ENCODE assay signal across 8 mouse cellular contexts in genomic region chr3:129901271-129901809, GRCm38 (mm10). TPM values are rescaled to one million over a fixed set of nuclear protein-coding genes. Genes with fewer than 3 reads are reported as not detected.
DNase-seq lines count a peak whose midpoint lies in the region; ATAC-seq and TF ChIP-seq lines count a peak whose summit lies in the region.

Gene Casp6 (plus strand): TSS chr3:129901425.

- H3K4me3 ChIP-seq in bone marrow, adult 2 months (replicated peaks; ENCODE audit: control insufficient read depth, low read depth, low read length): peak within 1 kb of the TSS; percentile 89
- peak within 1 kb of the TSS; percentile 65 for H3K4me3 ChIP-seq in embryonic facial prominence, embryonic 15.5 days (replicated peaks)
- peak within 1 kb of the TSS; percentile 72 for H3K4me3 ChIP-seq in limb, embryonic 13.5 days
- H3K4me3 ChIP-seq in midbrain, embryonic 14.5 days (replicated peaks; ENCODE audit: low read depth, low read length): peak within 1 kb of the TSS; percentile 52
- peak within 1 kb of the TSS; percentile 90 for H3K4me3 ChIP-seq in spleen, adult 2 months (ENCODE audit: extremely low read depth, insufficient read depth, insufficient read length)

- TF ChIP-seq POLR2A in bone marrow, adult 2 months (IDR thresholded peaks at IDR 0.05; ENCODE audit: borderline replicate concordance, control insufficient read depth, low read depth, low read length): peak; percentile 48; the same call in 1 of the 2 replicates
- no peak for TF ChIP-seq POLR2A in spleen, adult 2 months (IDR thresholded peaks at IDR 0.05; ENCODE audit: low read depth, low read length)

- H3K9ac ChIP-seq in embryonic facial prominence, embryonic 15.5 days: peak within 1 kb of the TSS; percentile 69
- peak within 1 kb of the TSS; percentile 82 for H3K9ac ChIP-seq in limb, embryonic 13.5 days
- peak within 1 kb of the TSS; percentile 51 for H3K9ac ChIP-seq in midbrain, embryonic 14.5 days (replicated peaks; ENCODE audit: low read length)

- H3K4me2 ChIP-seq in embryonic facial prominence, embryonic 15.5 days (replicated peaks): peak within 1 kb of the TSS; percentile 70
- H3K4me2 ChIP-seq in limb, embryonic 13.5 days (replicated peaks): peak within 1 kb of the TSS; percentile 77
- peak within 1 kb of the TSS; percentile 70 for H3K4me2 ChIP-seq in midbrain, embryonic 14.5 days (ENCODE audit: low read length)

- DNase-seq in A20 (ENCODE audit: low read depth, low spot score): peak; percentile 85
- DNase-seq in heart, adult 9 months (ENCODE audit: low spot score in 2 of 2): peak; percentile 76 to 79
- peak; percentile 80 to 81 for DNase-seq in kidney, adult 8-10 months
- DNase-seq in midbrain, embryonic 14.5 days: peak; percentile 80
- DNase-seq in spleen, adult 2 months (ENCODE audit: low read depth in 1 of 2, low spot score in 2 of 2): peak; percentile 51 to 91

- ATAC-seq in embryonic facial prominence, embryonic 15.5 days (ENCODE audit: insufficient number of reproducible peaks, low FRiP score, low TSS enrichment, low read depth): peak; percentile 96
- peak; percentile 96 for ATAC-seq in limb, embryonic 13.5 days (ENCODE audit: low FRiP score, low read depth)
- peak; percentile 89 for ATAC-seq in midbrain, embryonic 14.5 days (ENCODE audit: low FRiP score, low TSS enrichment)

- no peaks in the 10 kb centered on the region for H3K9me3 ChIP-seq in embryonic facial prominence, embryonic 15.5 days (replicated peaks)
- H3K9me3 ChIP-seq in limb, embryonic 13.5 days: no peaks in the 10 kb centered on the region
- no peaks in the 10 kb centered on the region for H3K9me3 ChIP-seq in midbrain, embryonic 14.5 days (ENCODE audit: control insufficient read depth, low read length)

- H3K27ac ChIP-seq in bone marrow, adult 2 months (ENCODE audit: control insufficient read depth, insufficient read depth, low read depth, low read length, poor library complexity): no peak within 1 kb of the TSS
- H3K27ac ChIP-seq in embryonic facial prominence, embryonic 15.5 days (replicated peaks): peak within 1 kb of the TSS; percentile 77
- peak within 1 kb of the TSS; percentile 69 for H3K27ac ChIP-seq in limb, embryonic 13.5 days
- no peak within 1 kb of the TSS for H3K27ac ChIP-seq in midbrain, embryonic 14.5 days (replicated peaks; ENCODE audit: low read depth, low read length)
- H3K27ac ChIP-seq in spleen, adult 2 months (ENCODE audit: insufficient read depth, low read length): peak within 1 kb of the TSS; percentile 54

- H3K27me3 ChIP-seq in embryonic facial prominence, embryonic 15.5 days: no peaks in the 10 kb centered on the region
- no peaks in the 10 kb centered on the region for H3K27me3 ChIP-seq in limb, embryonic 13.5 days
- no peaks in the 10 kb centered on the region for H3K27me3 ChIP-seq in midbrain, embryonic 14.5 days (ENCODE audit: control insufficient read depth, insufficient read depth, low read length)
- no peaks in the 10 kb centered on the region for H3K27me3 ChIP-seq in spleen, adult 2 months (ENCODE audit: control insufficient read depth, insufficient read depth, low read length)

- under 1% methylated on average over 34 of the region's 34 CpGs for WGBS in bone marrow, adult 2 months
- under 1% methylated on average over 34 of the region's 34 CpGs for WGBS in embryonic facial prominence, embryonic 15.5 days
- under 1% methylated on average over 34 of the region's 34 CpGs for WGBS in limb, embryonic 13.5 days
- under 1% methylated on average over 34 of the region's 34 CpGs for WGBS in midbrain, embryonic 14.5 days
- WGBS in spleen, adult 2 months: under 1% methylated on average over 34 of the region's 34 CpGs

- H3K4me1 ChIP-seq in bone marrow, adult 2 months (ENCODE audit: control insufficient read depth, insufficient read depth, low read length): peaks cover 1% of the 10 kb centered on the region; the same call in 1 of the 2 replicates
- peaks cover 15% of the 10 kb centered on the region for H3K4me1 ChIP-seq in embryonic facial prominence, embryonic 15.5 days
- peaks cover 22% of the 10 kb centered on the region for H3K4me1 ChIP-seq in limb, embryonic 13.5 days
- 0 out of 2 replicates have a peak, but pooled peaks cover 11% of the 10 kb centered on the region for H3K4me1 ChIP-seq in midbrain, embryonic 14.5 days (ENCODE audit: control insufficient read depth, insufficient read depth, low read length)
- peaks cover 15% of the 10 kb centered on the region; the same call in 1 of the 2 replicates for H3K4me1 ChIP-seq in spleen, adult 2 months (ENCODE audit: control insufficient read depth, insufficient read depth, insufficient read length)

- H3K36me3 ChIP-seq in embryonic facial prominence, embryonic 15.5 days: peaks cover 5% of the 10 kb centered on the region; the same call in 1 of the 2 replicates
- H3K36me3 ChIP-seq in limb, embryonic 13.5 days: peaks cover 13% of the 10 kb centered on the region
- no peaks in the 10 kb centered on the region for H3K36me3 ChIP-seq in midbrain, embryonic 14.5 days (ENCODE audit: control insufficient read depth, insufficient read depth, low read length)
- H3K36me3 ChIP-seq in spleen, adult 2 months (ENCODE audit: control insufficient read depth, insufficient read depth, low read length): no peaks in the 10 kb centered on the region

- no peak for TF ChIP-seq CTCF in bone marrow, adult 2 months (IDR thresholded peaks at IDR 0.05; ENCODE audit: control insufficient read depth, insufficient read depth, low read length)
- no peak for TF ChIP-seq CTCF in spleen, adult 2 months (IDR thresholded peaks at IDR 0.05; ENCODE audit: extremely low read depth, insufficient read depth, insufficient read length, insufficient replicate concordance)

RNA-seq across cellular contexts. Expression of gene Casp6, which starts in this region (rescaled TPM):
- polyA plus RNA-seq in bone marrow, adult 2 months (2011; ENCODE audit: insufficient read depth, insufficient read length, low replicate concordance, missing spikeins): 10.7 and 16.2 TPM in 2 replicates
- polyA plus RNA-seq in embryonic facial prominence, embryonic 15.5 days (2015; fragmentation: Nextera tagmentation; extraction: Ambion mirVana): 65.9 and 67.7 TPM in 2 replicates
- polyA plus RNA-seq in limb, embryonic 13.5 days (2015; fragmentation: Nextera tagmentation; extraction: Ambion mirVana): 90.6 and 91.5 TPM in 2 replicates
- 19.0 and 24.4 TPM in 2 replicates for polyA plus RNA-seq in midbrain, embryonic 14.5 days (2014; fragmentation: Nextera tagmentation; extraction: Ambion mirVana)
- 19.1 and 25.2 TPM in 2 replicates for polyA plus RNA-seq in spleen, adult 2 months (2012; rRNA removed)

Comparison
In these comparisons a context has a peak if more than half of its experiments do, and no peak if none do; other contexts are left out.
1. H3K27ac ChIP-seq: peak in embryonic facial prominence, embryonic 15.5 days (single experiment), limb, embryonic 13.5 days (single experiment) and spleen, adult 2 months (single experiment); none in bone marrow, adult 2 months (single experiment) and midbrain, embryonic 14.5 days (single experiment).
2. Peak in every context shown above with its lines, with median percentiles within 50 percentile points of each other: DNase-seq, H3K4me3 ChIP-seq, ATAC-seq, H3K4me2 ChIP-seq and H3K9ac ChIP-seq.